Mouse (Mus musculus) heart, adult 2 months (tissue): ENCODE data around the gene Usp9x. TPM values are rescaled to one million over a fixed set of nuclear protein-coding genes. Genes with fewer than 3 reads are reported as not detected.
A peak's percentile ranks its signal among the peaks of the same experiment; 100 is the strongest.

ENCODE experiments used
- DNase-seq, 2 experiments: peaks; one replicate each; pipeline ENCODE4 v3.0.0; 2021
- H3K27ac ChIP-seq: fragments of 200-600 bp; 2 replicates; pipeline ENCODE4 v1.8.1; 2022
- H3K27me3 ChIP-seq: fragments of 200-500 bp; 2 replicates; pipeline ENCODE4 v1.6.1; 2012; ENCODE audit warnings: mild to moderate bottlenecking, low read length, inconsistent platforms, mixed read lengths; ENCODE audit not compliant: control insufficient read depth, insufficient read depth
- H3K36me3 ChIP-seq: fragments of 200-500 bp; 2 replicates; pipeline ENCODE4 v1.6.1; 2012; ENCODE audit warnings: low read length, inconsistent platforms; ENCODE audit not compliant: control insufficient read depth, insufficient read depth
- H3K4me1 ChIP-seq: fragments of 200-500 bp; 2 replicates; pipeline ENCODE4 v1.6.1; 2011; ENCODE audit warnings: low read length; ENCODE audit not compliant: control insufficient read depth, insufficient read depth
- H3K4me3 ChIP-seq: fragments of 200-600 bp; 2 replicates; pipeline ENCODE4 v1.8.1; 2022
- H3K79me2 ChIP-seq: fragments of 200-500 bp; replicated peaks from 2 replicates; pipeline ENCODE4 v1.6.1; 2012; ENCODE audit warnings: mild to moderate bottlenecking, inconsistent platforms, low read length, moderate library complexity, mixed read lengths; ENCODE audit not compliant: control insufficient read depth, insufficient read depth
- H3K9ac ChIP-seq: fragments of 200-500 bp; 2 replicates; pipeline ENCODE4 v1.6.1; 2012; ENCODE audit warnings: low read depth, mild to moderate bottlenecking, control low read depth, inconsistent platforms, low read length, mixed read lengths
- CTCF ChIP-seq: fragments of 200-600 bp; IDR thresholded peaks from 2 replicates; pipeline ENCODE4 v1.8.1; 2022; ENCODE audit warnings: antibody characterized with exemption, mild to moderate bottlenecking, moderate library complexity
- EP300 ChIP-seq: fragments of 200-500 bp; IDR thresholded peaks from 2 replicates; pipeline ENCODE4 v1.6.1; 2011; ENCODE audit warnings: low read depth, low read length, control low read depth; ENCODE audit not compliant: insufficient read depth
- POLR2A ChIP-seq: fragments of 200-500 bp; IDR thresholded peaks from 2 replicates; pipeline ENCODE4 v1.6.1; 2011; ENCODE audit warnings: mild to moderate bottlenecking, low read depth, low read length, control low read depth; ENCODE audit not compliant: insufficient read depth
- WGBS: fragments of 180-500 bp; shearing (Covaris S2); methylation state at CpG from one replicate; pipeline ENCODE4 v1.1.7; 2018; 5-methylcytosine and 5-hydroxymethylcytosine counted together
- intact Hi-C: fragments of 180-260 bp; cut with DNase I; formaldehyde crosslinking; loops from one replicate; pipeline ENCODE4 v1.15.1; 2025
- polyA plus RNA-seq: library from polyadenylated mRNA; depleted of rRNA; stranded (reverse); fragments of >200 nt; gene quantifications from 2 replicates; pipeline ENCODE4 v1.2.3, GENCODE M21; 2012; rRNA removed
- total RNA-seq, 2 experiments: library from RNA; stranded (reverse); gene quantifications; 2 replicates each; pipeline ENCODE4 v1.2.3; 2021

The Usp9x gene
- total and polyA plus RNA-seq, 3 experiments, result 17.7 to 170 (median 142) TPM

DNA sequence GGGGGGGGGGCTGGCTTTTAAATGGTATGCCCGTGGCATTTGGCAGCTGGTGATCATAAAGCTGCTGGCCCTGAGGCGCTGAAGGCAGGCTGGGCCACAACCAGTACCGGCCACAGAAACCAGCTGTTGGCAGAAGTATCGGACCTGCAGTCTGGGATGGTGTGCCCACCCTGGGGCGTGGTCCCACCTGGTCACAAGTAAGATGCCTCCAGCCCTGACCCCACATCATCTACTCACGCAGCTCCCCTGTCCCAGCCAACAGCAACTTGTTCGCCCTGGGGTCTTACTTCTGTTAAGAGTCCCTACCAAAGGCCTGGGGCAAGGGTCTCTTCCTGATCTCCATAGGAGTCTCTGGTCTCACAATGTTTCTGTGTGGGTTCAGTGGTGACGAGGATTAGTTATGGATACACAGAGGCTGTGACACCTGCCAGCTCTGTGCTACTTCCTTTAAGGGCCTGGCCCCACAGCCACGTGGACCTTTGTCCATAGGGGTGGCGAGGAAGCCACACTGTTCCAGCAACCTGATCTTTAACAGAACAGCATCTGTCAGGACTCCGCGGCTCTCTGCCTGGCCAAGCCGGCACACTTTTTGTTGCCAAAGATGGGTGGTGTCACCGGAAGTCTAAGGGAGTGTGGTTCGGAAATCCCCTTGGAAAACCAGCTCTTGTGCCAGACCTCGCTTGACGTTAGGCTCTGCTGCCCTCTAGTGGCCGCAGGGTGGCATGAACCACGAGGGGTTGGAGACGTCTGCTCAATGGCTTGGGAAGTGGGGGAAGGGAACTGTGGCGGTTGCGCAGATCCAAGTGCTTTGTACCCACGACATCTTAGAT, 136.4 kb downstream of the Usp9x start:
- Histone ChIP-seq H3K4me1 (peaks cover 3% of the 10 kb centered on the region; the same call in 1 of the 2 replicates), H3K4me3 (peak overlapping the region; percentile 30; the same call in 1 of the 2 replicates), H3K79me2 (no peaks in the 10 kb centered on the region), H3K27ac (peak overlapping the region; percentile 11; the same call in 1 of the 2 replicates), H3K9ac (no peak overlapping the region), H3K36me3 (no peaks in the 10 kb centered on the region), H3K27me3 (no peaks in the 10 kb centered on the region)
- peak; percentile 89 to 90 for DNase-seq
- intact Hi-C loops, result no loop called here
- TF ChIP-seq POLR2A (peak; percentile 29; the same call in 1 of the 2 replicates), CTCF (peak; percentile 99; the same call in 1 of the 2 replicates), EP300 (peak; percentile 98)
- 27% methylated on average over 23 of the region's 23 CpGs for WGBS

DNA sequence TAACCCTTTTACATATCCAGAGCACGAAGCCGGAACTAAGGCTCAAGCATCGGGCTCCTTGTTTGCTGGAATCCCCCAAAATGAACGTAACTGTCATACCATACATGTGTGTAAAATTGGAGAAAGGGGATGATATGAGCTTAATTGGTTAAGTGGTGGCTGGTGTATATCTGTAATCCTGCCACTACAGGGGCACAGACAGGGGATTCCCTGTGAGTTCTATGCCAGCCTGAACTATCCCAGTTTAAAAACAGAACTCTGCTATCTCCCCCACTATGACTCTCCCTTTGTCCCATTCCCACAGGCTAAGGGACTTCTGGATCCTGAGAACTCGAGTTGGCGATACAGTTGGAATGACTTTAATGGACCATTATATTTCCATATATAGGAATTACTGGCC, 137.1 kb downstream of the Usp9x start:
- TF ChIP-seq EP300, result no peak
- TF ChIP-seq POLR2A, result no peak
- TF ChIP-seq CTCF, result no peak
- Histone ChIP-seq H3K9ac (peak overlapping the region; percentile 23; the same call in 1 of the 2 replicates), H3K36me3 (no peaks in the 10 kb centered on the region), H3K4me1 (peaks cover 3% of the 10 kb centered on the region; the same call in 1 of the 2 replicates), H3K4me3 (peak overlapping the region; percentile 30; the same call in 1 of the 2 replicates), H3K27ac (peak overlapping the region; percentile 11), H3K79me2 (no peaks in the 10 kb centered on the region), H3K27me3 (no peaks in the 10 kb centered on the region)
- WGBS, result 22% methylated on average over 6 of the region's 6 CpGs
- intact Hi-C loops, result no loop called here
- no peak for DNase-seq

DNA sequence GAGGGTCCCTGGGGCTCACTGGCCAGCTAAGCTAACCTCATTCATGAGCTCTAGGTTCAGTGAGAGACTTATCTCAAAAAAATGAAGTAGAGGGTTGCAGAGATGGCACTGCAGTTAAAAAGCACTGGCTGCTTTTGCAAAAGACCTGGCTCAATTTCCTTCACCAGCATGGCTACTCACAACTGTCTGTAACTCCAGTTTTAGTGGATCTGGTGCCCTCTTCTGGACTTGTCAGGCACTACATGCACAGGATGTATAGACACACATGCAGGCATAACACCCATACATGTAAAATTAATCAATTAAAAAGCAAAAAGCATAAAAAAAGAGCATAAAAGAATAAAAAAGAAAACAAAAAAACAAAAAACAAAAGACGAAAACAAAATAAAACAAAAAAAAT, 143.0 kb downstream of the Usp9x start:
- WGBS, result 79% methylated on average over 1 of the region's 1 CpGs
- Histone ChIP-seq H3K4me3 (no peak overlapping the region), H3K27me3 (no peaks in the 10 kb centered on the region), H3K4me1 (no peaks in the 10 kb centered on the region), H3K79me2 (no peaks in the 10 kb centered on the region), H3K36me3 (no peaks in the 10 kb centered on the region), H3K9ac (no peak overlapping the region), H3K27ac (no peak overlapping the region)
- DNase-seq, result no peak
- intact Hi-C loops, result no loop called here
- TF ChIP-seq EP300, result no peak
- peak; percentile 58 for TF ChIP-seq CTCF

Other genes with a start within 250 kb of the Usp9x start
- gene Ddx3x, start 209.5 kb downstream of the Usp9x start, total RNA-seq, result 100 to 1,000 TPM; 142 to 176 TPM
- 21.9 and 57.2 TPM in 2 replicates for gene Ddx3x, start 209.5 kb downstream of the Usp9x start, polyA plus RNA-seq